Mouse (Mus musculus): ENCODE data around the gene Rubcnl.

Gene Rubcnl

GRCm38 (mm10) chr14:75069356-75069979, 53.6 kb downstream of the Rubcnl start:
- no peak for DNase-seq (ENCODE audit: low read depth, low spot score)

GRCm38 (mm10) chr14:75071091-75071490, 55.3 kb downstream of the Rubcnl start:
- no peak for DNase-seq (ENCODE audit: low read depth, low spot score)

GRCm38 (mm10) chr14:75075299-75076180, 59.7 kb downstream of the Rubcnl start:
- DNase-seq (ENCODE audit: low read depth, low spot score), result no peak

GRCm38 (mm10) chr14:75077946-75078345, 62.1 kb downstream of the Rubcnl start:
- no peak for DNase-seq (ENCODE audit: low read depth, low spot score)
